Mouse (Mus musculus): ENCODE results near the gene Gm13275.

DNA sequence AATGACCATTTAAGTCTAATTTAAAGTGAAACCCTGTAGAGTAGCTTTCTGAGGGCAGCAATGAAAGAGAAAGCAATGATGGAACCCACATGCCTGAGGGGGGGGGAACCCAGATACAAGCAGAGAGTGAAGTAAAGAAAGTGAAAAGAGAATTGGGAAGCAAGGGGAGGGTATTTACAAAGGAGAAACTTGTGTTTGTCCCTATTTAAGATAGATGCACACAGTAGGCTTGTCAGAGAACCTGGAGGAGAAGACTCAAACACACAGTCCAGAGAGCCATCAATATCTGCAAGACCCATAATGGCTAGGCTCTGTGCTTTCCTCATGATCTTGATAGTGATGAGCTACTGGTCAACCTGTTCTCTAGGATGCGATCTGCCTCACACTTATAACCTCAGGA is 25.4 kb downstream of the Gm13275 start, which contains the start of gene Ifna11:
- no peak for TF ChIP-seq CTCF (conservative IDR thresholded peaks at IDR 0.05; ENCODE audit: low read length)
- no peak for TF ChIP-seq POU5F1 (IDR thresholded peaks at IDR 0.05; ENCODE audit: borderline replicate concordance, low read length)
